Mouse (Mus musculus) intestine, embryonic 14.5 days (tissue): ENCODE measurements at regions not wholly inside any gene's neighbourhood (a gene's known extent, or its start where the extent isn't known, plus 50 kb on each side); places are given as distances from the start of the nearest gene placed in this dataset.
A peak's percentile ranks its signal among the peaks of the same experiment; 100 is the strongest.

Experiments used
- ATAC-seq: fragments of 200-750 bp; cut with Nextera tagmentation; replicated peaks from 2 replicates; pipeline ENCODE4 v1.8.0; 2017; ENCODE audit warnings: low read depth, moderate number of reproducible peaks, moderate TSS enrichment, moderate library complexity; ENCODE audit not compliant: low FRiP score, low TSS enrichment
- DNase-seq: peaks from one replicate; pipeline ENCODE4 v3.0.0-alpha.2; 2018; ENCODE audit warnings: low spot score
- H3K27ac ChIP-seq: fragments of 300-500 bp; sonication (generic); 2 replicates; pipeline ENCODE4 v1.5.1; 2014; ENCODE audit warnings: low read depth, mild to moderate bottlenecking, control low read depth
- H3K27me3 ChIP-seq: fragments of 300-500 bp; sonication (generic); replicated peaks from 2 replicates; pipeline ENCODE4 v1.6.1; 2014; ENCODE audit warnings: low read length, control low read depth; ENCODE audit not compliant: control insufficient read depth, insufficient read depth
- H3K36me3 ChIP-seq: fragments of 300-500 bp; sonication (generic); 2 replicates; pipeline ENCODE4 v1.6.1; 2014; ENCODE audit warnings: low read length, control low read depth; ENCODE audit not compliant: control insufficient read depth, insufficient read depth
- H3K4me1 ChIP-seq: fragments of 300-500 bp; sonication (generic); replicated peaks from 2 replicates; pipeline ENCODE4 v1.6.1; 2014; ENCODE audit warnings: low read length, control low read depth, mixed read lengths; ENCODE audit not compliant: control insufficient read depth, insufficient read depth
- H3K4me2 ChIP-seq: fragments of 300-500 bp; sonication (generic); 2 replicates; pipeline ENCODE4 v1.6.1; 2014; ENCODE audit warnings: low read length
- H3K4me3 ChIP-seq: fragments of 300-500 bp; sonication (generic); 2 replicates; pipeline ENCODE4 v1.5.1; 2014; ENCODE audit warnings: low read depth, low read length, control low read depth, mixed read lengths
- H3K9ac ChIP-seq: fragments of 300-500 bp; sonication (generic); 2 replicates; pipeline ENCODE4 v1.6.1; 2014; ENCODE audit warnings: mild to moderate bottlenecking, low read length
- H3K9me3 ChIP-seq: fragments of 300-500 bp; sonication (generic); 2 replicates; pipeline ENCODE4 v1.6.1; 2016; ENCODE audit warnings: low read length, control low read depth; ENCODE audit not compliant: control insufficient read depth
- WGBS: fragments of 180-500 bp; shearing (Covaris S2); extraction: QIAGEN DNeasy Blood & Tissue Kit; methylation state at CpG from one replicate; pipeline ENCODE4 v1.1.7; 2014; 5-methylcytosine and 5-hydroxymethylcytosine counted together

- Histone ChIP-seq H3K4me2 (no peak overlapping the region), H3K4me1 (no peaks in the 10 kb centered on the region), H3K36me3 (no peaks in the 10 kb centered on the region), H3K27me3 (no peaks in the 10 kb centered on the region), H3K9ac (no peak overlapping the region), H3K9me3 (0 out of 2 replicates have a peak, but pooled peaks cover 1% of the 10 kb centered on the region), H3K4me3 (no peak overlapping the region), H3K27ac (no peak overlapping the region)
- 63% methylated on average over 3 of the region's 3 CpGs for WGBS
- no peak for DNase-seq
- no peak for ATAC-seq
Measured at GRCm38 (mm10) chr11:27280791-27281190, 687.0 kb upstream of the Vrk2 start.

- peak; percentile 63 for DNase-seq
Measured at GRCm38 (mm10) chr11:27264253-27264652, 670.5 kb upstream of the Vrk2 start.

GRCm38 (mm10) chr11:27258521-27258920, 664.7 kb upstream of the Vrk2 start:
- H3K9ac ChIP-seq = no peak overlapping the region
- H3K4me1 ChIP-seq = no peaks in the 10 kb centered on the region
- no peaks in the 10 kb centered on the region for H3K9me3 ChIP-seq
- H3K27me3 ChIP-seq = no peaks in the 10 kb centered on the region
- no peak for ATAC-seq
- no peaks in the 10 kb centered on the region for H3K36me3 ChIP-seq
- no peak for DNase-seq
- no peak overlapping the region for H3K4me3 ChIP-seq
- no peak overlapping the region for H3K4me2 ChIP-seq
- 82% methylated on average over 1 of the region's 1 CpGs for WGBS
- no peak overlapping the region for H3K27ac ChIP-seq

More at GRCm38 (mm10) chr11:27264253-27264652, 670.5 kb upstream of the Vrk2 start:
- H3K4me3 ChIP-seq = no peak overlapping the region
- 0% methylated on average over 1 of the region's 1 CpGs for WGBS
- no peak overlapping the region for H3K27ac ChIP-seq
- no peak overlapping the region for H3K4me2 ChIP-seq
- H3K9me3 ChIP-seq = no peaks in the 10 kb centered on the region
- no peak for ATAC-seq
- no peaks in the 10 kb centered on the region for H3K36me3 ChIP-seq
- H3K27me3 ChIP-seq = no peaks in the 10 kb centered on the region
- no peak overlapping the region for H3K9ac ChIP-seq
- no peaks in the 10 kb centered on the region for H3K4me1 ChIP-seq

GRCm38 (mm10) chr11:27235884-27236283, 642.1 kb upstream of the Vrk2 start:
- no peak overlapping the region for H3K27ac ChIP-seq
- H3K27me3 ChIP-seq = no peaks in the 10 kb centered on the region
- DNase-seq (no peak), ATAC-seq (no peak)
- no peak overlapping the region for H3K4me3 ChIP-seq
- no peak overlapping the region for H3K4me2 ChIP-seq
- no peaks in the 10 kb centered on the region for H3K4me1 ChIP-seq
- H3K36me3 ChIP-seq = no peaks in the 10 kb centered on the region
- no peaks in the 10 kb centered on the region for H3K9me3 ChIP-seq
- WGBS = 84% methylated on average over 1 of the region's 1 CpGs
- H3K9ac ChIP-seq = no peak overlapping the region

GRCm38 (mm10) chr11:27226454-27226853, 632.7 kb upstream of the Vrk2 start:
- Histone ChIP-seq H3K9ac (no peak overlapping the region), H3K4me3 (no peak overlapping the region), H3K4me2 (no peak overlapping the region), H3K4me1 (no peaks in the 10 kb centered on the region), H3K9me3 (no peaks in the 10 kb centered on the region), H3K36me3 (no peaks in the 10 kb centered on the region), H3K27ac (no peak overlapping the region), H3K27me3 (no peaks in the 10 kb centered on the region)
- DNase-seq (no peak), ATAC-seq (no peak)

GRCm38 (mm10) chr11:27222436-27222835, 628.6 kb upstream of the Vrk2 start:
- no peaks in the 10 kb centered on the region for H3K4me1 ChIP-seq
- no peak overlapping the region for H3K9ac ChIP-seq
- no peaks in the 10 kb centered on the region for H3K9me3 ChIP-seq
- H3K36me3 ChIP-seq = no peaks in the 10 kb centered on the region
- no peak for DNase-seq
- H3K4me2 ChIP-seq = no peak overlapping the region
- no peak overlapping the region for H3K27ac ChIP-seq
- H3K4me3 ChIP-seq = no peak overlapping the region
- no peaks in the 10 kb centered on the region for H3K27me3 ChIP-seq
- WGBS = 80% methylated on average over 3 of the region's 3 CpGs
- no peak for ATAC-seq

- no peaks in the 10 kb centered on the region for H3K9me3 ChIP-seq
- no peak overlapping the region for H3K4me3 ChIP-seq
- H3K9ac ChIP-seq = no peak overlapping the region
- H3K4me2 ChIP-seq = no peak overlapping the region
- H3K27me3 ChIP-seq = no peaks in the 10 kb centered on the region
- no peak for ATAC-seq
- no peaks in the 10 kb centered on the region for H3K4me1 ChIP-seq
- WGBS = 70% methylated on average over 1 of the region's 1 CpGs
- DNase-seq = no peak
- H3K27ac ChIP-seq = no peak overlapping the region
- no peaks in the 10 kb centered on the region for H3K36me3 ChIP-seq
Measured at GRCm38 (mm10) chr11:27221956-27222355, 628.2 kb upstream of the Vrk2 start.

- Histone ChIP-seq H3K4me1 (no peaks in the 10 kb centered on the region), H3K36me3 (no peaks in the 10 kb centered on the region), H3K9me3 (no peaks in the 10 kb centered on the region), H3K27me3 (no peaks in the 10 kb centered on the region), H3K27ac (no peak overlapping the region), H3K4me2 (no peak overlapping the region), H3K4me3 (no peak overlapping the region), H3K9ac (no peak overlapping the region)
- whole genome bisulfite sequencing = 36% methylated on average over 6 of the region's 6 CpGs
- DNase-seq = no peak
- no peak for ATAC-seq
Measured at GRCm38 (mm10) chr11:27219715-27220699, 626.2 kb upstream of the Vrk2 start.

GRCm38 (mm10) chr11:27215752-27216151, 622.0 kb upstream of the Vrk2 start:
- 68% methylated on average over 3 of the region's 3 CpGs for WGBS
- no peak overlapping the region for H3K4me2 ChIP-seq
- DNase-seq (no peak), ATAC-seq (peak; percentile 43; the same call in 1 of the 2 replicates)
- no peaks in the 10 kb centered on the region for H3K36me3 ChIP-seq
- H3K4me3 ChIP-seq = no peak overlapping the region
- H3K27ac ChIP-seq = no peak overlapping the region
- H3K9me3 ChIP-seq = no peaks in the 10 kb centered on the region
- no peaks in the 10 kb centered on the region for H3K4me1 ChIP-seq
- H3K9ac ChIP-seq = no peak overlapping the region
- no peaks in the 10 kb centered on the region for H3K27me3 ChIP-seq
